Mouse (Mus musculus) bone marrow macrophage, adult 2 months (primary cell): ENCODE results near the gene Med26.

Experiments used
- CTCF ChIP-seq: IDR thresholded peaks from 2 replicates; pipeline ENCODE4 v1.5.1; 2012; ENCODE audit warnings: low read depth, mild to moderate bottlenecking, low read length, moderate library complexity
- POLR2A ChIP-seq: IDR thresholded peaks from 2 replicates; pipeline ENCODE4 v1.6.1; 2012; ENCODE audit warnings: mild to moderate bottlenecking, low read depth, low read length, borderline replicate concordance

- TF ChIP-seq POLR2A (no peak), CTCF (no peak)
These were observed 41.2 kb upstream of the Med26 start for GRCm38 (mm10) chr8:72589286-72589685.
